Mouse (Mus musculus) frontal cortex, postnatal 25 days (tissue): ENCODE measurements around the gene Thnsl1.

Source experiments
- DNase-seq, 2 experiments: peaks; one replicate each; pipeline ENCODE4 v3.0.0; 2022; ENCODE audit warnings: low spot score in 2 of 2

Thnsl1 gene

DNA sequence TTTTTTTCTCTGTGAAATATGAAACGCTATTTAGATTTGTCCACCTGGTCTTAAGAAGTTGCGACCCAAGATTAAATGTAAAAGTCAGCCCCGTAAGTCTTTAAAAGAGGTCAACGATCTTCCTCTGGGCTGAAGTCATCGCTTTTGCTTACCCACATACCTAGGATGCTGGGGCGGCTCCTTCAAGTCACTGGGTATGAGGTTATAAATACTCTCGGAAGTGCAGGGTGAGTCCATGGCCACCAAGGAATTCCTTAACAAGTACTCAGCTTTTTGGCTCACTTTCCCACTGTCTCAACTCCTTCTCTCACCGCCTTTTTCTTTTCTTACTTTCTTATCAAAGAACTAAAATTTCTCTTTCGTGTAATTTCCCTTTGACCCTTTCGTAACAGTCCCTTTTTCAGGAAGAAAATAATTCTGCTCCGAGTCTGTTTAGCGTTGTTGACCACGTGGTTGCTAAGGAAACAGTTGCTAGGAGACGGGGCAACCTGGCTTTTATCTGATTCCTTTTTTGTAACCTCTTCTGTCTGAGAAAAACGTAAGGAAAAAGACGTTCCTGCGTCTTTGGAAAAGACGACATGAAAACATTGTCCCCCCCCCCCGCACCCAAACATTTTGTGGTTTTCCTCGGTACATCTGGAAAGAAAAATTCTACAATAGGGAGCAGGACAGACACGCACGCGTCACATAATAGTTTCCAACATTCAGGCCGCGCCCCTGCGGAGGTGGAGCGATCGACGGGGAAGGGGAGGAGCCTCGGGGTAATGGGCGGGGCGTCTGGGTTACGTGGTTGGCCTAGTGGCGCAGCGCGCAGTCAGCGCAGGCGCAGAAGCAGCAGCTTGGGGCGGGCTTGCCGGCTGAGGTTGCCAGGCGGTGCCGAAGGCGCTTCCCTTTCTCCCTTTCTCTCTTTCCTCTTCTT, at the start of gene Thnsl1, which contains the start of gene Enkur:
Gene Thnsl1 (plus strand): TSS at position 813 of the 919 bp plus-strand sequence.
Gene Enkur (minus strand): TSS at position 454 of the 919 bp plus-strand sequence.
- peak; percentile 91 to 95 for DNase-seq

DNA sequence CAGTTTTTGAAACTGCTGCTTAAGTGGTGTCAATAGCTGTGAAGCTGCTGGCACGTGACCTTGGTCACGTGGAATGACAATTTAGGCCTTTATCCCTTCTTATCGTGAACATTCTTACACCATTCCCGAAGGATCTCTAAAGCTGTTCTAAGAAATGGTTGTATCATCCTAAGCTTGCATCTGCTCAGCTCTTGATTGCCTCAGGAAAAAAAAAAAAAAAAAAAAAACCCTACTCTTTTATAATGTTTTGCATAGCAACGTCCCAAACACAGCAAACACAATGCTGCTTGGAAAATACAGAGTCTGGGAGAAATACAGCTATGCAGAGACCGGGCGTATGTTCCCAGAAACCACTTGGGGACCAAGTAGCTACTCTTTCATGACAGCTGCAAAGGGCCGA, 41.2 kb upstream of the Thnsl1 start:
- DNase-seq, result no peak

DNA sequence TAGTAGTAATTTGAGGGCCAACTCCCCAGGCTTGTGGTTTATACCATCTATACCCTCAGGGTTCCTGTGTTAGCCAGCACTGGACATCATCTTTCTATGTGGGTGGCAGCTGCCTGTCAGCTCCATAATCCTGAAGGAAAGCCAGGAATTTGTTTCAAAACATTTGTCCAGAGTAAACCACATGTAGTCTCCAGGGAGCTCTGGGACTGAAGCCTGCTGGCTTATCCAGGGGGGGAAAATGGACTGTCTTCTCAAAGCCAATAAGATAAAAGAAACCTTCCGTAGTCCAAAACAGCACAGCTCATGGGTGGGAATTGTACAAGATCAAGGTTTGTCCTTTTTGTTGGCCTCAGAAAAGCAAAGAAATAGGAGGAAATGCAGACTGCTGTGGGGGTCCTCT, 37.6 kb upstream of the Thnsl1 start:
- no peak for DNase-seq

DNA sequence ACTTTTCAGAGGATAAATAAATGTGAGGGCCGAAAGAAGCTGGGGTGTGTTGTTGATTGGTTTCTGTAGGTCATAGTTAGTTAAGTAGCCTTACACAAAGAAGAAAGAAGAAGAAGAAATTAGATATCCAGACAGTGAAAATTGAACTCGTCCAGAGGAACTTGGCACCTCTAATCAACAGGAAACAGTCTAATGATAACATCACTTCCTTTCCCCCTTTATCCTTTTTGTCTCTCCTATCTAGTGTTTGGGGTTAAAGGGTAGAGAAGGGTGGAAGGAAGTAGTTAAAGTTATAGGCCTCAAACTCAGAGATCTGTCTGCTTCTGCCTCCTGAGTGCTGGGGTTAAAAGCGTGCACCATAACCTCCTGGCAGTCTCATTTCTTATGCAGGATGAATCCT, 32.7 kb upstream of the Thnsl1 start:
- DNase-seq, result no peak

DNA sequence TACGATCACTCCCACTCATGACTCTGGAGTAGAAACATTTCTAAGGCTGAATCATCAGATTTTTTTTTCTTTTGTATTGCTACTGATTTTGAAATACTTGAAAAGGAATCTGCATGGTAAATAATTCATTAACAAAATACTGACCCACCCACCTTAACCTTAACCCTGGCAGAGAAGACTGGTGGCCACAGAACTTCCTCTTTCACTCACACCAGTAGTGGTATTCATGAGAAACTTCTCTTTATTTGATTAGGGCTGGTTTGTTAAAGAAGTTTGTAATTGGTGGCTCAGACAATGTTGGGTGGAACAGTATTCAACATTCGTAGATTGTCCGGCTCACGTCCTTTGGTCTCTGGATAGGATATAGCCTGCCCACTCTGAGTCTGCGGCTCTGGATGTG, 26.4 kb upstream of the Thnsl1 start:
- DNase-seq, result no peak

DNA sequence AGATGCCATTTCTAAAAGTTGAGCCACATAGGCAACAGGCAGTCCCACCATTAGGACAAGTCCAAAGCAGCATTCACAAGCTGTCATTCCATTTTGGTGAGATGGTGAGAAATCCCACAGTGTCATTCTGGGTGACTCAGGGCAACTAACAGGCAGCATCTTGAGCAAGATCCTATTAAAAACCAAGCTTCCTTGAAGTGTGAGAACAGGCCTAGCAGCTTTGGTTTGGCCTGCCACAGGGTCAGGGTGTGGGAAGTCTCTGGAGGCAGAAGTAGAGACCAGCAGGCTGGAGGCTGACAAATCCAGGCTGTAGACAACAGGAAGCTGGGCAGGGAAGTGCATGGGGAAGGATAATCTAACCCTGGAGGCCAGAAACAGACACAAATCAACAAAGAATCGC, 22.7 kb upstream of the Thnsl1 start:
- DNase-seq, result no peak

DNA sequence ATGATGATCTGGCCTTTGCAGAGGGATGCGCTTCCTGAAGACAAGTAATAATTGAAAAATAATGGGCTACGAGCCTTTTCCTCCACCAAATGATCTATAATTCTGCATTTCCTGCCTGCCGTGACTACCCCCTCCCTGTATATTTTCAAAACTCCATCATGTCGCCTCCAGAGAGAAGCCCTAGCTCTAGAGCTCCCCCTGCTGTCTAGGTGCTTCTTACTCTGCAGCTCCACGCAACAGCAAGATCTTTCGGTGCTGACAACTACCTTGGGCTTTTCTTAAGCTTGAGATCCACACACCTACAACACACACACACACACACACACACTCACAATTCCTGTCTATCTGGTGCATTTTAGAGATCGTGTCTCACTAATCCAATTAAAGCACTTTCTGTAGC, 17.9 kb upstream of the Thnsl1 start:
- DNase-seq, result peak; percentile 61 to 62

DNA sequence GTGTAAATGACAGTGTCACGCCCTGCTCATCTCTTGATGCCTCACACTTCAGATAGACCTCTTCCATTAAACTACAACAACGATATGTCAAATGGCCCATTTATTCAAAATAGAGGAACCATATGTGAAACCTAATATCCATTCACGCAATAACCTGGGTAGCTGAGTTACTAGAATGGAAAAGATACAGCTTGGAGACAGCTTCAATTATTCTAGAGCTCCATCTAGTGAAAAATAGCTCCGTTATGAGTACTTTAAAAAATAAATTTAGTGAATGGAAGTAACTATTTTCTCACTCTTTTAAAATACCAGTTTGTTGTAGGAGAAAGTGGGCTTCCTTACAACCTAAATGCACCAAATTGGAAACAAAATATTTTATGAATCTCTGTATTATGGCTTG, 16.9 kb upstream of the Thnsl1 start:
- no peak for DNase-seq

DNA sequence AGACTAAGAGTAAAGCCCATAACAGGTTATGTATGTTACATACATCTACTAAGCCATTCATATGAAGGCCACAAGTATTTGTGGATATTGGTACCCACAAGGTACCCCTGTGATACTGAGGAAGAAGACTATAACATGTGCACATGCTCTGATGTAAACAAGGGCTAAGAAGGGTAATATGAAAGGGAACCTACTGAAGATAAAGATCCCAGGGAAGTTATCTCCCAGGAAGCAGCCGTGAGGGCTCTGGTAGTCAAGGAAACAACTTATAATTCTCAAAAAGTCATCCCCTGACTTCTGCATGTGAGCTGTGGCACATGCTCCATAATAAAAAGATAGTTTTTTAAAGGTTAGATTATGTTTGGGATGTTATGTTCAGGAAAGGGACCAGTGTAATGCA, 14.3 kb upstream of the Thnsl1 start:
- DNase-seq, result no peak

DNA sequence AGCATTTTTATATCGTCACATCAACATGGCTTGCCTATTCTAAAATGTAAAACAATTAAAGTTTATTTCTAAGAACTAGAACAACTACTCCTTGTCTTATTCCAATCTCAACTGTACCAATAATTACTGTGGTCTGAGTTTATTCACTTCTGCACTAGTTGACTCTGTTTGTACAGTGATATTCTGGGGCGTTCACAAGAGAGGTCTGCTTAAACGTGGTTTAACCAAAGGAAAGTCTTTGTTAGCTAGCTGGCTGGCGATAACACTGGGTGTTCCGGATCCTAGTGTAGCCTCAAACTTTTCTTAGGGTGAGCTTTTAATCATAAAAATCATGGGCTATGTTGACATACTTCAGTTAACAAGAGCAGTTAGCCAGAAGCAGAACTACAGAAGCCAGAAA, 10.3 kb upstream of the Thnsl1 start:
- DNase-seq, result no peak

DNA sequence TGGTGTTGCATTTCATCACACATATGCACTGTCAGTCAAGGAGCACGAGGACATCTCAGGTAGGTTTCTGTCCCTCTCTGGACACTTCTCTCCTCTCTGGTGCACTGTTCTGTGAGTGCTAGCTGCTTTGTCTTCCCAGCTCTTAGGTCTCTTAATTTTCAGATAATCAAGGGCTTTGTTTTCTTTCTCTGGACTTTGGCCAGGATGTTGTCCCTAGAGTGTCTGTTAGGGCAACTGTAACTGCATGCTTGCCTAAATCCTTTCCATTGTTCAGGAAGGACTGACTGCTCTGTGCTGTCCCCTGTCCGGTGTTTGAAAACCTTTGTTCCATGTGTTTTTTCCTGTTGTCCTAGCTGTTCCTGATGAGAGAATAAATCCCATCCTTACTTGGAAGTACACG, 6.5 kb upstream of the Thnsl1 start:
- DNase-seq, result no peak

DNA sequence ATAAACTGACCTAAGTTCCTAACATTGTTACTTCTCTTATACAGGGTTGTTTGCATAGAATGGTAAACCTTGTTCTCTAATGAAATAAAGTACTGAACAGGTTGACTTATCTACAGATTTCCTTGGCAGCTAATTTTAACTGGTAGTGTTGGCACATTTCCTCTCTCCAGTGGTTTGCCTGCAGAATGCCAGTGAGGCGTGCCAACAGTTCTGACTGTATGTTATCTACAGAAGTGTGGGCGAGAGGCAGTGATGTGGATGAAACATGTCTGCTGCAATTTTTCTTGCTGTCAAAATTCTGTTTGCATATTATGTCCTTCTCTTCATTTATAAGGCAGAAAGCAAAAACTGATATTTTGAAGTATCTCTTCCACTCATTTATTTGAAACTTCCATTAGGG, 2.8 kb upstream of the Thnsl1 start:
- no peak for DNase-seq

DNA sequence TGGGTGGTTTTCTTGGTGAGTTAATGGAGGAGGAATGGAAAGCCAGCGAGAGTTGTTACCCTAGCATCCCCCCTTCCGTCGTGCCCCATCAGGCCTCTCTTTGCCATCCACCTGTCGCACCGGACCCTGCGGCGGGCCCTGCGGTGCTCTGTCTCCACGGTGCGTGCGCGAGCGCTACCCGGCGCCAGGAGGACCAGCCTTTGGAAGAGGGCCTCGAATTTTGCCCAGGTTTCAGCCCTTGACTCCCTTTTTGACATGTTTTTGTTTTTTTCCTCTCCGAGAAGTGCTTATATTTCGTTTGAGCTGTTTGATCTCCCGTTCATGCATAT, 271 bp downstream of the Thnsl1 start:
- no peak for DNase-seq

DNA sequence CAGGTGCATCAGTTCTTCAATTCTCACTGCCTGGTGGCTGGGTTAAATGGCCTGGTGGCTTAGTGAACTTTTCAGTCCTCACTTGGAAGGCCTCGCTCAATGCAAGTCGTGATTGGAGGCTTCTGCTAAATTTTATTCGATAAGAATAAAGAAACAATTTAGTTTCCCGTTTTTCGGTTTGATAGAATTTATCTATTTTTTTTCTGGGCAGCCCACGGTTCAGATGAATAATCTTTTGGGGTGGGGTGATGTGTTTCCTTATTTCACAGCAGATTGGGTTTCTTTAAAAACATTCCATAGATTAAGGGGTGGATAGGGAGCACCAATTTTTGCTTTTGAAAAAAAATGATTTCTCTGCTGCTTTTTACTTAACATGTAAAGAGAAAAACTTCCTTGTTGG, 754 bp downstream of the Thnsl1 start:
- no peak for DNase-seq

DNA sequence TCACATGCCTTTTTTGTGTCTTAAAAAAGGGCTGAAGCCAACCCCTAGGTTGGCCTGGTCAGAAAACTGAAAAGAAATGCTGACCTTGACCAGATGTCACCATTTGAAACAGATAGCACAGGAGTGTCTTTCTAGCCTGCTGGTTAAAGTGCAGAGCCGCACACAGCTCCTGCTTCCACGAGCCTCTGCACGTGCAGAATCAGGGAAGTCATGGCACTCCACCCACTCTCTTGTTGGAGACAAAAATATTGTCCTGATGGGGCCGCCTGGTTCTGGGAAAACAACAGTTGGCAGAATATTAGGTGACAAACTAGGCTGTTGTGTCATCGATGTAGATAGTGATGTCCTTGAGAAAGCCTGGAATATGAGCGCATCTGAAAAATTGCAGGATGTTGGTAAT, 5.8 kb downstream of the Thnsl1 start:
- DNase-seq, result no peak

DNA sequence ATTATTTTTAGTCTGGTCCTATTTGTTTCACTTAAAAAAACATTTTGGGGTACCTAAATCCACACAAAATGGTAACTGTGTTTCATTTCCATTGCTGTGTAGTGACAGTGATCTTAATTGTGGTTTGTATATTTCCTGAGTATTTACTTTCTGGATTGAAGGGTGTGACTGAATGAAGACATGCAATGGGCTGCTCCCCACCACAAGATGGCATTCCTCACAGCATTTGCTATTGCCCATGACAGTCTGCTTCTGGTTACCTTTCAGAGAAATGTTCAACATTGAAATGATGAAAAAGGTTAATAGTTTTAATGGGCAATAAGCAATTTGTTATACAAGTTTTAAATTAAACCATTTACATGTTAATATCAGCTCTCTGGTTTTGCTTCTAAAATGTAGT, 8.8 kb downstream of the Thnsl1 start:
- DNase-seq, result no peak

DNA sequence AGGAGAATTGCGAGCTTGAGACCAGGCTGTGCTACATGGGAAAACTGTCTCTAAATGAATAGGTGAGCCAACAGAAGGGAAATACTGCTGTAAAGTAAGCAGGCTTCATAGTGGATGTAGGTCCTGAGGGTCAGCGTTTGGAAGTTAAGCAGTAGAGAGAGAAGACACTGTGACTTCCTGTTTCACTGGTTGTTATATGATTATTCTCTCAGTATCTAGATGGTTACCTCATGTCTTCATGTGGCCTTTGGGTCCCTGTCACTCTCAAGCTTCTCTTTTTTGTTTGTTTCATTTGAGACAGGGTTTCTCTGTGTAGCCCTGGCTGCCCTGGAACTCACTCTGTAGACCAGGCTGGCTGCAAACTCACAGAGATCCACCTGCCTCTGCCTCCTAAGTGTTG, 9.8 kb downstream of the Thnsl1 start:
- DNase-seq, result no peak

DNA sequence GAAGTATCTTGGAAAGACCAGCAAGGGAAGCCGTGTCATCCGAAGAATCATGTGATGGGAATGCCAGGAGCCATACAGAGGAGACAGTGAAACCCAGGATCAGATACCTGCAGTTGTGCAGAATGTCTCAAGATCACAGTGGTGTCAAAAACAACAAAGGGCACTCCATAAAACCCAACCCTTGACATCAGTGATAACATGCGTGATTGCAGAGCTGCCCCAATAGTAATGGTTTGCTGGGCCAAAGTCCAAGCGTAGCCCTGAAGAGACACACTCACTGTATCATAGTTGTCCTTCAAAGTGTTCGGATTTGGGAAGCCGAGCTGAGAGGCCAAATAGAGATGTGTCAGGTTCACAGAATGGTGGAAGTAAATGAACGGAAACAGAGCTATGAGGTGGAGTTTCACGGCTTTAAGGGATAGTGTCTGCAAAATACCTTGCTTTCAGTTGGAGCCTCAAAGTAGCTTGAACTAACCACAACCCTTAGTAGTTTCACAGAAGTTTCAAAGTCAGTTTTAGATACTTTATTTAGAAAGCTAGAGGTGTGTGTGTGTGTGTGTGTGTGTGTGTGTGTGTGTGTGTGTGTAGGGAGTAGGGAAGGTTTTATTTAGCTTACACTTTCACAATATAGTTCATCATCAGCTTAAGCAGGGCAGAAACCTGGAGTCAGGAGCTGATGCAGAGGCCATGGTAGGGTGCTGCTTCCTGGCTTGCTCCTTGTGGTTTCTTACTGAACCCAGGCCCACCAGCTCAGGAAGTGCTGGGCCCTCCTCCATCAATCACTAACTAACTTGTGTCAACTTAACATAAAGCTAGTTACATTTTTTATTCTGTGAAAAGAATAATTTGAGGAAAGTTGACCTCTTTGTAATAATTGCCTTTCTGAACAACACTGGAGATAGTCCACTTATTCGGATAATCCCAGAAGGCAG, 17.2 kb downstream of the Thnsl1 start:
- DNase-seq, result no peak

DNA sequence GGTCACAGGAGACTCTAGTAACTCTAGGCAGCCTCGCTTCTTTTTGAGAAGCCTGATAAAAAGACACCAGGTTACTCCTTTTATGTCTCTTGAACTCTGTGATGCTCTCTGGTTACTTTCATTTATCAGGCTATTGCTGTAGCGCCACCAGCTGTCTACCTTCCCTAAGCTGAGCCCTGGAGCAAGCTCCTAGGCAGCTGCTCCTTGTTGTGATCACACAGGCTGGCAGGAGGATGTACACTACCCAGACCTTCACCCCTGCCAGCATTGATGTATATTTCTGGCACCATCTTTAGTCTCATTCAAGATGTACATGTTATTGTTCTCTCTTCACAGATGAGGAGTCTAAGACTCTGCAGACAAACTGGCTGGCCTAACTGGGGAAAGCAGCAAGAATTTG, 24.8 kb downstream of the Thnsl1 start:
- DNase-seq, result no peak

DNA sequence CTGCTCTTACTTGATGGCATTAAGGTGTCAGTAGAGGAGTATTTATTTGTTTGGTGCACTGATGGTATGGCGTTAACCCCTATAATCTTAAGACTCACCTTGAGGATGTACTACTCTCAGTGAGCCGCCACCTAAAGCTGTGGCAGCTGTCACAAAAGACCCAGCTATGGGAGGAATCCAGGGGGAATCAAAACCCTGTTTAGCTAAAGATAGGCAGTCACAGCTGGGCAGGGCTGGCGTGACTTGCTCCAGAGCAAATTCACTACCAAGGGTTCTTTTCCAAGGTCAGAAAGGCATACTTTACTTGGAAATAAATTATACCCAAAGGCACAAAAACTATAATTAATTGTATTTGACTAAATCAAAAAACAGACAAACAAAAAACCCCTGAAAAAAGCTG, 25.6 kb downstream of the Thnsl1 start:
- no peak for DNase-seq

DNA sequence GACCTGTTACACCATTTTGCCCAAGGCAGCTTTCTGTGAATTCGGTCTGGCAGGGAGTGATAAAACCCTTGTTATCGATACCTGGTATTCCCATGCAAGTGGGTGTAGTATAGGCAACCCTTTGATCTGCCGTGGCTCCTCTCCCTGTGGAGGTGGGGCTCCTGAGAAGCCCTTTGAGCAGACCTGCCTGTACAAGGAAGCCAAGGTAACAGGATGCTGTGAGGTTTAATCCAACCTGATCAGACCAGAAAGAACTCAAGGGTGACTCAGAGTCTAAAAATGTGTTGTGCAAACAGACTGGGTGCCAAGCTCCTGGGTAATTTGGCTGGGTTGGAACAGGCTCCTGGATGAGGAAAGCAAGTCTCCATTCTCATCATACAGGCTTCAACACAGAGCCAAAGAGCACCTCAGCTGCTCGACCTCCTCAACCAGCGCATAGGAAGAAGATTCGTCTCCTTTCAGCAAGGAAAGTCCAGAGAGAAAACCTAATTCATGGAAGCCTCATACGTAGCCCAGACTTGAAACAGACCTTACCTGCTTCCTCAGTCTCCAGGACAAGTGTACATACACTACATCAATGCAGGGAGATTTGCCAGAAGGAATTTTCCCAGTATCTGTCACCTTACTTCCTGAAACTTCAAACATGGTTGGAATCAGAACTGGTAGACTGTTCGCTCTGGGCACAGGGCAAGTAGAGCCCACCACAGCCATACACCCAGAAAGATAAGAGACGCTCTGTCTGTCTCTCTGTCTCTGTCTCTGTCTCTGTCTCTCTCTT, 29.5 kb downstream of the Thnsl1 start:
- DNase-seq, result no peak

DNA sequence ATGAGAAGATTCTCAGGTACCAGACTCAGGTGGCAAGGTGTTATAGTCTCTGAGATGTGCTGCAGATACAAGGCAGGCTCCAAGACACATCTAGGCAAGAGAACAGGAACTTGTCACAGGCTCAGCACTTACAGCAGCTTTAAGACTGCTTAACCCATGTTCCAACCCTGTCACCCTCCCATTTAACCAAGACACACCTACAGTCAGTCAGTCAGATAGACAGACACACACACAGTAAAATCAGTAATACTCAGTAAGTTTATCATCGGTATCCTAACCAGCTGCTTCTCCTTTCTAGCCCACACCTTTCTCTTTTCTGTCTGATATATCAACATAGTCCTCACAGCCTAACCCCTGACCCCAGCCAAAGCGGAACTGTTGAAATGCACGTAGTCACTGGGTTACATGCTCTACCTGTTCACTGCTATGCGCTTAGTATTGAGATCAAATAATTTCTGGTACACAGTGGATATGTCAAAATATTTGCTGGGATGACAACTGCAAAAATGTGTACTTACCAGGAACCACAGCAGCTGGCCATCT, 30.4 kb downstream of the Thnsl1 start:
- no peak for DNase-seq
